Mouse (Mus musculus): Measurements from ENCODE around the gene Aco2. TPM values are rescaled to one million over a fixed set of nuclear protein-coding genes. Genes with fewer than 3 reads are reported as not detected.

Aco2 gene
- polyA plus RNA-seq, 1 experiment: 368 TPM

DNA sequence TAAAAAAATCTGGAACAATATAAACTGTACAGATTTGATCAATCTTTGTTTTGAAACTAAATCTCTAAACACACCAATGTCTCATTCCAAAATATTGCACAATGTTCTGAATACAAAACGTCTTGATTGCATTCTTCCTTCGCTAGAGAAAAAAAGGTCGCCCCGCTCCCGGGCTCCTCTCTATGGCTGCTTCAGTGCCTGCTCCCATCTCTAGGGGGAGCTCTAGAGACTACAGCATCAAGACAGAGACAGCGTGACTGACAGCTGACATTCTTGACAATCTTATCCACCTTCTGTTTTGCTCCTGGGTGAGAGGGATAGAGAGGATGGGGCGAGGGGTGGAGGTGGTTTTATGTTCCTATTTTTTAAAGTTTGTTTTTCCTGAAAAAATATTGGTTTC is 23.8 kb upstream of the Aco2 start:
- Histone ChIP-seq H3K36me3 (ENCODE audit: control insufficient read depth, insufficient read depth) (peaks cover 58% of the 10 kb centered on the region), H3K4me3 (ENCODE audit: insufficient read depth, poor library complexity, severe bottlenecking) (no peak overlapping the region)
- peak; percentile 34 for TF ChIP-seq CTCF (IDR thresholded peaks at IDR 0.05; ENCODE audit: control insufficient read depth, insufficient read depth, insufficient read length)
- peak; percentile 68 for TF ChIP-seq CEBPB (IDR thresholded peaks at IDR 0.05; ENCODE audit: low read depth)
- TF ChIP-seq MYOD1 (IDR thresholded peaks at IDR 0.05; ENCODE audit: control insufficient read depth, insufficient read length, low read depth): no peak

DNA sequence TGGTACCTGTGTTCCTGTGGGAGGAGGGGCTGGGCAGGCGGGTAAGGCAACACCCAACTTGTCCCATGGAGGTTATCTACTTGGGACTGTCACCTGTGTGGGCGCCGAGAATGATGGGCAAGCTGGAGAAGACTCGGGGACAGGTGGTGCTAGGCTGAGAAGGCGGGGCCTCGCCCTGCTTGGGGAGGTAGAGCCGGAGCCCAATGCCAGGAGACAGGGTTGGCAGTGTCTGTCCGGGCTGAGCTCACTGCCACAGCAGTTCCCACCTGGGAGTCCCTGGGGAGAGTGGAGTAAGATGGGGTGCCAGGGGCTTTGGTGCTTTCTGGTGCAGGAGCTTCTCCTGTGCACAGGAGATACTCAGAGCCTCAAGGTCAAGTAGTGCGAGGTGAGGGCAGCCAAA is 23.0 kb upstream of the Aco2 start:
- H3K79me3 ChIP-seq (ENCODE audit: low read depth): peaks cover 16% of the 10 kb centered on the region
- TF ChIP-seq USF1 (IDR thresholded peaks at IDR 0.05; ENCODE audit: low read depth) (no peak), MAX (IDR thresholded peaks at IDR 0.05) (no peak)
- peaks cover 68% of the 10 kb centered on the region for H3K79me2 ChIP-seq (ENCODE audit: control insufficient read depth, insufficient read depth)
- H3K4me3 ChIP-seq (ENCODE audit: insufficient read depth, poor library complexity, severe bottlenecking): no peak overlapping the region
- H3K27me3 ChIP-seq (ENCODE audit: control insufficient read depth, insufficient read depth, insufficient read length): no peaks in the 10 kb centered on the region
- peaks cover 64% of the 10 kb centered on the region for H3K36me3 ChIP-seq (ENCODE audit: control insufficient read depth, insufficient read depth)
- H3ac ChIP-seq (ENCODE audit: control insufficient read depth, insufficient read length, low read depth): no peak overlapping the region

More for the DNA sequence above, 23.8 kb upstream of the Aco2 start:
- Histone ChIP-seq H3K27me3 (ENCODE audit: control insufficient read depth, insufficient read depth, insufficient read length) (no peaks in the 10 kb centered on the region), H3K79me2 (ENCODE audit: control insufficient read depth, insufficient read depth) (peaks cover 60% of the 10 kb centered on the region), H3ac (ENCODE audit: control insufficient read depth, insufficient read length, low read depth) (no peak overlapping the region), H3K79me3 (ENCODE audit: low read depth) (peaks cover 10% of the 10 kb centered on the region)

DNA sequence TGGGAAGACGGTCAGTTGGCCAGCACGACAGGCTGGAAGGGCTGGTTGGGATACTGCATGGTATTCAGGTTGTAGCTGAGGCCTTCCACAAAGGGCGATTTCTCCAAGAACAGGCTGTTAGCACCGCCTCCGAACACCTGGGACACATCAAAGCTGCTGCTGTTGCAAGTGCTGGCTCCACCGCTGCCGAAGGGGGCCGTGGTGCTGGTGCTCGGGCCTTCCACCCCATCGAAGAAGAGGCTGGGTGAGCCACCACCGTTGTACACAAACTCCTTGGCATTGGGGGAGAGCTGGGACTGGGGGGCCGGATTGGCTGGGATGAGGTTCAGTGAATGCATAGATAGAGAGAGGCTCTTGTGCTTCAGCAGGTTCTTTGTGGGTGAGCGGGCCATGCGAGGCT is 21.4 kb upstream of the Aco2 start:
- Histone ChIP-seq H3K4me3 (ENCODE audit: insufficient read depth, poor library complexity, severe bottlenecking) (no peak overlapping the region), H3K79me2 (ENCODE audit: control insufficient read depth, insufficient read depth) (peaks cover 84% of the 10 kb centered on the region), H3K79me3 (ENCODE audit: low read depth) (peaks cover 31% of the 10 kb centered on the region), H3K27me3 (ENCODE audit: control insufficient read depth, insufficient read depth, insufficient read length) (no peaks in the 10 kb centered on the region), H3ac (ENCODE audit: control insufficient read depth, insufficient read length, low read depth) (no peak overlapping the region), H3K36me3 (ENCODE audit: control insufficient read depth, insufficient read depth) (peaks cover 72% of the 10 kb centered on the region)
- TF ChIP-seq CTCF (IDR thresholded peaks at IDR 0.05; ENCODE audit: control insufficient read depth, insufficient read depth, insufficient read length) (no peak), USF1 (IDR thresholded peaks at IDR 0.05; ENCODE audit: low read depth) (no peak), CEBPB (IDR thresholded peaks at IDR 0.05; ENCODE audit: low read depth) (no peak), MAX (IDR thresholded peaks at IDR 0.05) (no peak), FOSL1 (IDR thresholded peaks at IDR 0.05; ENCODE audit: insufficient read depth, low read length, poor library complexity, severe bottlenecking) (no peak), MYOD1 (IDR thresholded peaks at IDR 0.05; ENCODE audit: control insufficient read depth, insufficient read length, low read depth) (no peak), MYOG (IDR thresholded peaks at IDR 0.05; ENCODE audit: control insufficient read depth, extremely low read depth, insufficient read length) (no peak)

DNA sequence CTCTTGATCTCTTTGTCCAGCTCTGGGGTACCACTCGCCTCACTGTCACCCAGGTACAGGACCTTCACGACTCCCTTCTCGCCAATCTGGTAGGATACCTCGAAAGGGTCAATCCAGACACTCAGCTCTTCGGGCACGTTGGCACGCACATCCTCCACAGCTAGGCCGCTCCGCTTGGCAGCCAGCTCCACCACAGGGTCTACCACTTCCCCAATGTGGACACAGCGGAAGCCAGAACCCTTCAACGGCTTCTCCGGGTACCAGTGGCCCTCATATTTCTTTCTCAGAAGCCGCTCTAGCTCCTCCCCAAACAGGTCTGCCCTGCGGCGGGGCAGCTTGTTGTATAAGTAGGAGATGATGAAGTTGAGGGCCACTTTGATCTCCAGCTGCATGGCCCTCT is 20.7 kb upstream of the Aco2 start:
- H3ac ChIP-seq (ENCODE audit: control insufficient read depth, insufficient read length, low read depth): no peak overlapping the region
- H3K4me3 ChIP-seq (ENCODE audit: insufficient read depth, poor library complexity, severe bottlenecking): no peak overlapping the region

DNA sequence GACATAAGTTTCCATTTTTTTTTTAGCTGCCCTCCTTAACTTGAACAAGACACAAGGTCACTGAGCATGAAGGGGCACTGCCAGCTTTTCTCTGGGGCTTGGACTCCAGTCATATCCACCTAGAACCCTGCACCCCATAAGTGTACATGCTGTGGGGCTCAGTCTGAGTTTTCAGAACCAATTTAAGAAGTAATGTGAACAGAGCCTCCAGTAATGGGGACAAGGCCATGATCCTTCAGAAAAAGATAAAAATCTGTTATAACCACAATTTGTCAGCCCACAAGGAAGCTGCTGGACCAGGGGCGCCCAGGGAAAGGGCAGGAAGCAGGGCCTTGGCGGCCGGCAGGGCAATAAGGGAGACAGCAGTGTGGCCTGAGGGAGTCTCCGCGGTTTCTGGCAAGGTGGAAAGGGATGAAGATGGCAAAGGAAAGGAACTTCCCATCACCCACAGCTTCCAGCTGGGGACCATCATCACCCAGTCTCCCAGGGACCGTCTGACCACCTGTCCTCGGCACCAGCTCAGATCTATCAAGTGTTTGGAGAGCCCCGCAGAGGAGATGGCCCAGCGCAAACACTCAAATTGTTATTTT is 19.6 kb upstream of the Aco2 start:
- Histone ChIP-seq H3K36me3 (ENCODE audit: control insufficient read depth, insufficient read depth) (peaks cover 67% of the 10 kb centered on the region), H3ac (ENCODE audit: control insufficient read depth, insufficient read length, low read depth) (no peak overlapping the region), H3K27me3 (ENCODE audit: control insufficient read depth, insufficient read depth, insufficient read length) (no peaks in the 10 kb centered on the region), H3K4me3 (ENCODE audit: insufficient read depth, poor library complexity, severe bottlenecking) (no peak overlapping the region), H3K79me2 (ENCODE audit: control insufficient read depth, insufficient read depth) (peaks cover 98% of the 10 kb centered on the region), H3K79me3 (ENCODE audit: low read depth) (peaks cover 46% of the 10 kb centered on the region)
- no peak for TF ChIP-seq MAX (IDR thresholded peaks at IDR 0.05)
- no peak for TF ChIP-seq MYOD1 (IDR thresholded peaks at IDR 0.05; ENCODE audit: control insufficient read depth, insufficient read length, low read depth)
- no peak for TF ChIP-seq FOSL1 (IDR thresholded peaks at IDR 0.05; ENCODE audit: insufficient read depth, low read length, poor library complexity, severe bottlenecking)
- no peak for TF ChIP-seq CTCF (IDR thresholded peaks at IDR 0.05; ENCODE audit: control insufficient read depth, insufficient read depth, insufficient read length)
- no peak for TF ChIP-seq CEBPB (IDR thresholded peaks at IDR 0.05; ENCODE audit: low read depth)
- no peak for TF ChIP-seq USF1 (IDR thresholded peaks at IDR 0.05; ENCODE audit: low read depth)
- no peak for TF ChIP-seq MYOG (IDR thresholded peaks at IDR 0.05; ENCODE audit: control insufficient read depth, extremely low read depth, insufficient read length)

More for the DNA sequence above, 20.7 kb upstream of the Aco2 start:
- Histone ChIP-seq H3K79me2 (ENCODE audit: control insufficient read depth, insufficient read depth) (peaks cover 91% of the 10 kb centered on the region), H3K79me3 (ENCODE audit: low read depth) (peaks cover 35% of the 10 kb centered on the region), H3K27me3 (ENCODE audit: control insufficient read depth, insufficient read depth, insufficient read length) (no peaks in the 10 kb centered on the region), H3K36me3 (ENCODE audit: control insufficient read depth, insufficient read depth) (peaks cover 72% of the 10 kb centered on the region)
- TF ChIP-seq FOSL1 (IDR thresholded peaks at IDR 0.05; ENCODE audit: insufficient read depth, low read length, poor library complexity, severe bottlenecking) (no peak), MYOG (IDR thresholded peaks at IDR 0.05; ENCODE audit: control insufficient read depth, extremely low read depth, insufficient read length) (no peak), CEBPB (IDR thresholded peaks at IDR 0.05; ENCODE audit: low read depth) (no peak), USF1 (IDR thresholded peaks at IDR 0.05; ENCODE audit: low read depth) (no peak), CTCF (IDR thresholded peaks at IDR 0.05; ENCODE audit: control insufficient read depth, insufficient read depth, insufficient read length) (no peak), MYOD1 (IDR thresholded peaks at IDR 0.05; ENCODE audit: control insufficient read depth, insufficient read length, low read depth) (no peak), MAX (IDR thresholded peaks at IDR 0.05) (no peak)

DNA sequence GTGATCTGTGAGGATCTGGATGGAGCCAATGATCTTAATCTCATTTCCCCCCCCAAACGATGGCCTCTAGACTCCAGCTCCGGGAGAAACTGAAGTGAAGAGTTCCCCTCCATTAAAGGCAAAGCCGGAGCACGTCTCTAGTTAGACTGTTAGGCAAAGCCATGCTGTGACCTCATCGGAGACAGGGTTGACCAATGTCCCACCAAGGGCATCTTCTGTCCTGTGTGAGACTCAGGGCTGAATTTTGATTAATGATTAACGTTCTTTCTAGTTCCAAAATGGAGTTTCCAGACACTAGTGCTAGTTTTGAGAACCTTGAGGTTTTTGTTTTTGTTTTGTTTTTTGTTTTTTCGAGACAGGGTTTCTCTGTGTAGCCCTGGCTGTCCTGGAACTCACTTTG is 19.0 kb upstream of the Aco2 start:
- Histone ChIP-seq H3K79me3 (ENCODE audit: low read depth) (peaks cover 51% of the 10 kb centered on the region), H3K79me2 (ENCODE audit: control insufficient read depth, insufficient read depth) (peaks cover 98% of the 10 kb centered on the region), H3K36me3 (ENCODE audit: control insufficient read depth, insufficient read depth) (peaks cover 62% of the 10 kb centered on the region), H3K4me3 (ENCODE audit: insufficient read depth, poor library complexity, severe bottlenecking) (no peak overlapping the region), H3ac (ENCODE audit: control insufficient read depth, insufficient read length, low read depth) (no peak overlapping the region), H3K27me3 (ENCODE audit: control insufficient read depth, insufficient read depth, insufficient read length) (no peaks in the 10 kb centered on the region)
- no peak for TF ChIP-seq MYOG (IDR thresholded peaks at IDR 0.05; ENCODE audit: control insufficient read depth, extremely low read depth, insufficient read length)
- no peak for TF ChIP-seq MYOD1 (IDR thresholded peaks at IDR 0.05; ENCODE audit: control insufficient read depth, insufficient read length, low read depth)
- TF ChIP-seq CEBPB (IDR thresholded peaks at IDR 0.05; ENCODE audit: low read depth): no peak
- no peak for TF ChIP-seq USF1 (IDR thresholded peaks at IDR 0.05; ENCODE audit: low read depth)
- TF ChIP-seq MAX (IDR thresholded peaks at IDR 0.05): no peak
- TF ChIP-seq FOSL1 (IDR thresholded peaks at IDR 0.05; ENCODE audit: insufficient read depth, low read length, poor library complexity, severe bottlenecking): no peak
- TF ChIP-seq CTCF (IDR thresholded peaks at IDR 0.05; ENCODE audit: control insufficient read depth, insufficient read depth, insufficient read length): no peak
